Mouse (Mus musculus) liver, postnatal 0 days (tissue): ENCODE results near the gene Smarcd2.

ENCODE experiments used
- CTCF ChIP-seq: sonication (generic); IDR thresholded peaks from 2 replicates; pipeline ENCODE4 v1.5.1; 2016; ENCODE audit warnings: antibody characterized with exemption, low read depth
- EP300 ChIP-seq: IDR thresholded peaks from 2 replicates; pipeline ENCODE4 v1.6.1; 2016; ENCODE audit warnings: antibody characterized with exemption, low read depth, mild to moderate bottlenecking

- TF ChIP-seq CTCF (no peak), EP300 (no peak)
Observed at GRCm38 (mm10) chr11:106256775-106257174, 16.0 kb downstream of the Smarcd2 start.
